7 mouse cellular contexts compared by ENCODE assay signal in the genomic region with DNA sequence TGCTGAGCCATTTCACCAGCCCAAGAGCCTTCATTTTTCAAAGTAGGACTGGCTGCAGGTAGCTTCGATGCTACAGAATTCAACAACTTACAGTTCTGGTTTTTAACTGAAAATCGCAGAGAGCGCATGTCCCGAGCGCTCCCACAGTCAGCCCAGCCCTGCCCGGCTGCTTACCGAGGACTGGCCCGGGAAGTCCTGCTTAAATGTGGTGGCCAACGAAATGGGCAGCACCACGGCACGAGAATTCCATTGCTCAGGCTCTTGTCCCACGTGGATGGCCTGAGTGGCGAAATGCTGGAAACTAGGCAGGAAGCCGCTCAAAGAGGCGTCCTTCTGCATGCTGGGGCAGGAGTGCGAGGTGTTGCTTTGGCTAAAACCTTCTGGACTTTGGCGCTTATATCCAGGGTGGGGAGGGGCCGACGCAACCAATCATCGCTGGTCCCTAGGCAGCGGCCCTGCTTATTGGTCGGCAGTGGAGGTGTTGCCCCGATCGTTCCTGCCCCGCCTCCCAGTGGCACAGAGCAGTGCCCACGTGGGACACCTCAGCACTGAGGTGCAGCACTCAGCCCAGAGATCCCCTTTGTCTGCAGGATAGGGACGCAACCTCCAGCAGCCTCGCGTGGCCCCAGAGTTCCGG. TPM values are rescaled to one million over a fixed set of nuclear protein-coding genes. Genes with fewer than 3 reads are reported as not detected.
DNase-seq lines count a peak whose midpoint lies in the region; ATAC-seq and TF ChIP-seq lines count a peak whose summit lies in the region.

Gene Cth, minus strand, starts transcription at position 386 of the 637 bp plus-strand sequence.

- H3K27ac ChIP-seq in embryonic facial prominence, embryonic 13.5 days = no peak within 1 kb of the TSS
- no peak within 1 kb of the TSS for H3K27ac ChIP-seq in midbrain, embryonic 11.5 days (ENCODE audit: low read depth, low read length)
- peak within 1 kb of the TSS; percentile 59 for H3K27ac ChIP-seq in small intestine, adult 2 months (ENCODE audit: insufficient read depth, low read depth, low read length)

- no peaks in the 10 kb centered on the region for H3K9me3 ChIP-seq in embryonic facial prominence, embryonic 13.5 days
- H3K9me3 ChIP-seq in midbrain, embryonic 11.5 days (ENCODE audit: control insufficient read depth, low read length) = no peaks in the 10 kb centered on the region

- peak; percentile 99 for ATAC-seq in embryonic facial prominence, embryonic 13.5 days (ENCODE audit: insufficient number of reproducible peaks, insufficient read depth, low FRiP score, low TSS enrichment, low read depth)
- peak; percentile 100 for ATAC-seq in midbrain, embryonic 11.5 days (ENCODE audit: low FRiP score)

- H3K27me3 ChIP-seq in embryonic facial prominence, embryonic 13.5 days = no peaks in the 10 kb centered on the region
- H3K27me3 ChIP-seq in midbrain, embryonic 11.5 days (ENCODE audit: control insufficient read depth, insufficient read depth, low read length) = no peaks in the 10 kb centered on the region
- H3K27me3 ChIP-seq in small intestine, adult 2 months (ENCODE audit: control insufficient read depth, insufficient read depth, low read length) = no peaks in the 10 kb centered on the region

- H3K36me3 ChIP-seq in embryonic facial prominence, embryonic 13.5 days = no peaks in the 10 kb centered on the region
- no peaks in the 10 kb centered on the region for H3K36me3 ChIP-seq in midbrain, embryonic 11.5 days (ENCODE audit: control insufficient read depth, insufficient read depth, low read length)
- peaks cover 4% of the 10 kb centered on the region for H3K36me3 ChIP-seq in small intestine, adult 2 months (ENCODE audit: control insufficient read depth, insufficient read depth, low read length)

- peak; percentile 95 for TF ChIP-seq POLR2A in small intestine, adult 2 months (IDR thresholded peaks at IDR 0.05; ENCODE audit: low read depth, low read length)

- H3K9ac ChIP-seq in embryonic facial prominence, embryonic 13.5 days = peak within 1 kb of the TSS; percentile 72
- peak within 1 kb of the TSS; percentile 63 for H3K9ac ChIP-seq in midbrain, embryonic 11.5 days (ENCODE audit: low read length)

- peaks cover 4% of the 10 kb centered on the region for H3K4me1 ChIP-seq in embryonic facial prominence, embryonic 13.5 days
- H3K4me1 ChIP-seq in midbrain, embryonic 11.5 days (ENCODE audit: control insufficient read depth, insufficient read depth, low read length) = no peaks in the 10 kb centered on the region
- H3K4me1 ChIP-seq in small intestine, adult 2 months (ENCODE audit: control insufficient read depth, insufficient read depth, insufficient read length, low read length) = peaks cover 4% of the 10 kb centered on the region

- no peak for TF ChIP-seq CTCF in small intestine, adult 2 months (IDR thresholded peaks at IDR 0.05; ENCODE audit: extremely low read depth, insufficient read length, insufficient replicate concordance, low read depth, low read length)

- peak within 1 kb of the TSS; percentile 62 for H3K4me3 ChIP-seq in embryonic facial prominence, embryonic 13.5 days
- peak within 1 kb of the TSS; percentile 44 for H3K4me3 ChIP-seq in midbrain, embryonic 11.5 days (ENCODE audit: low read depth, low read length)
- H3K4me3 ChIP-seq in small intestine, adult 2 months (ENCODE audit: low read depth, low read length) = peak within 1 kb of the TSS; percentile 94

- intact Hi-C loops in left cerebral cortex, postnatal 4 days (cut with DNase I) = no loop called here

- H3K4me2 ChIP-seq in embryonic facial prominence, embryonic 13.5 days = peak within 1 kb of the TSS; percentile 95
- H3K4me2 ChIP-seq in midbrain, embryonic 11.5 days = peak within 1 kb of the TSS; percentile 81

- 1% methylated on average over 30 of the region's 30 CpGs for WGBS in embryonic facial prominence, embryonic 13.5 days
- WGBS in midbrain, embryonic 11.5 days = under 1% methylated on average over 30 of the region's 30 CpGs
- under 1% methylated on average over 30 of the region's 30 CpGs for WGBS in small intestine, adult 2 months

- DNase-seq in adrenal gland, postnatal 4 days (ENCODE audit: low spot score in 2 of 2) = peak; percentile 67 to 73
- DNase-seq in heart, adult 11 months = peak; percentile 99
- peak; percentile 98 for DNase-seq in kidney, adult 11 months
- peak; percentile 90 for DNase-seq in left cerebral cortex, postnatal 4 days
- peak; percentile 97 for DNase-seq in midbrain, embryonic 11.5 days (ENCODE audit: low spot score, missing footprints)

RNA-seq across cellular contexts. Expression of gene Cth, which starts in this region (rescaled TPM):
- total RNA-seq in adrenal gland, postnatal 4 days (2021) = 10 to 100 TPM; 12.4 to 15.0 TPM
- 15.1 and 18.4 TPM in 2 replicates for polyA plus RNA-seq in embryonic facial prominence, embryonic 13.5 days (2015; fragmentation: Nextera tagmentation; extraction: Ambion mirVana)
- total RNA-seq in left cerebral cortex, postnatal 4 days (2021) = 1 to 10 TPM; 3.5 to 3.7 TPM
- 11.6 and 12.2 TPM in 2 replicates for polyA plus RNA-seq in midbrain, embryonic 11.5 days (2014; fragmentation: Nextera tagmentation; extraction: Ambion mirVana)
- polyA plus RNA-seq in small intestine, adult 2 months (2012; rRNA removed) = 9.9 and 15.2 TPM in 2 replicates

Comparison
In these comparisons a context has a peak if more than half of its experiments do, and no peak if none do; other contexts are left out.
1. H3K4me3 ChIP-seq: peak in every context shown above with its lines; median percentile 94 in small intestine, adult 2 months; 62 in embryonic facial prominence, embryonic 13.5 days; 44 in midbrain, embryonic 11.5 days.